Mouse (Mus musculus): ENCODE data around the gene Trim7.
"Not testable (repeated sequence)": the region's sequence is repeated elsewhere in the genome, so short reads cannot be mapped to it uniquely, and the experiment has no call there.

Gene Trim7

GRCm38 (mm10) chr11:48825979-48826751, at the start of gene Trim7, which contains the start of gene Gm12184:
Gene Trim7 (plus strand): TSS chr11:48826140.
Gene Gm12184 (minus strand): TSS chr11:48826655.
- DNase-seq (ENCODE audit: low spot score in 2 of 2): not testable (repeated sequence)

DNA sequence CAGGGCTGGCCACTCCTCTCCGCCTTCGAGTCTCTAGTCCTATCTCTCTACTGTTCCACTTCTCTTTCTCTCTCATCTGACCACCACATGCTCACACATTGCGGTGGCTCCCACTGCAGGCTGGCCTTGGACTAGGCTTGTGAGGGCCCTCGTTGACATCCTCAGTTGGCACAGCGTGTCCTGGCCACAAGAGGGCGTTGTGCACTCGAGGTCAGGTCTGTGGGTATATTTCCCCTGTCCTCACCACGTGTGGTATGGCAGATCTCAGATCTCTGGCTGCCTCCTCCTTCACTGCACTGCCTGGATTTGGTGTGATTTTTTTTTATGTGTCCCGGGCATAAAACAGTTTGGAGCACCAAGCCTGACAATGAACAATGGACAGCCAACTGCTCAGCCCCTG, 49.3 kb upstream of the Trim7 start:
- DNase-seq (ENCODE audit: low spot score in 2 of 2): no peak

- no peak for DNase-seq (ENCODE audit: low spot score in 2 of 2)
Observed at GRCm38 (mm10) chr11:48777303-48777702, 48.6 kb upstream of the Trim7 start.

DNA sequence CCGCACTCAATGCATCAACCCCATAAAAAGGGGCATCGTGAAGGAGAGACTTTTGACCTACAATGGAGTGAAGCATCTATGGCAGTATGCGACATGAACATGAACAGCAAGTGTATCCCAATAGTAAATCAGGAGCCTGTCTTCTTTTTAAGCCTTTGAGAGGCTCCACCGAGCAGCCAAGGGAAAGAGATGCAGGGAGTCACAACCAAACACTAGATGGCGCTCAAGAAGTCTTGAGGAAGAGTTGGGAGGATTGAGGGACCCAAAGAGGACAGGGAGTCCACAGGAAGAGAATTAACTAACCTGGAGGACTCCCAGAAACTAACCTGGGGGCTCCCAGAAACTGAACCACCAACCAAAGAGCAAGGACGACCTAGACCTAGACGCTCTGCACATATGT, 46.5 kb upstream of the Trim7 start:
- DNase-seq (ENCODE audit: low spot score in 2 of 2): no peak

DNA sequence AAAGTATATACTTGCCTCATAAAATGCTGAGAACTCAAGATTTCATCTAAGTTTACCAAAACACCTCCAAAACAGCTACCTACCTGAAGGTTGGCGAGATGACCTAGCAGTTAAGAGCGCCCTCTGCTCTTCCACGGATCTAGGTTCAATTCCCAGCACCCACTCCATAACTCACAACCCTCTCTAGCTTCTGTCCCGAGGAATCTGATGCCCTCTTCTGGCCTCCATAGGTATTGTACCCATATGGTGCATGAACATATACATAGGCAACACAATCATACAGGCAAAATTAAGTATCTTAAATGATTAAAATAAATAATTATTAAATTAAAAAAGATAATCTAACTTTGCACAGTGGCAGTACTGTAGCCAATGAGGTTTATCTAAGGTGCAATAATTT, 43.7 kb upstream of the Trim7 start:
- no peak for DNase-seq (ENCODE audit: low spot score in 2 of 2)

GRCm38 (mm10) chr11:48787455-48788211, 38.3 kb upstream of the Trim7 start:
- no peak for DNase-seq (ENCODE audit: low spot score in 2 of 2)

- peak; percentile 51 to 59 for DNase-seq (ENCODE audit: low spot score in 2 of 2)
Observed at GRCm38 (mm10) chr11:48788311-48789089, 37.4 kb upstream of the Trim7 start.

- DNase-seq (ENCODE audit: low spot score in 2 of 2): no peak
Observed at GRCm38 (mm10) chr11:48789215-48789614, 36.7 kb upstream of the Trim7 start.

- DNase-seq (ENCODE audit: low spot score in 2 of 2): peak; percentile 75 to 78
Observed at GRCm38 (mm10) chr11:48789973-48790823, 35.7 kb upstream of the Trim7 start.

DNA sequence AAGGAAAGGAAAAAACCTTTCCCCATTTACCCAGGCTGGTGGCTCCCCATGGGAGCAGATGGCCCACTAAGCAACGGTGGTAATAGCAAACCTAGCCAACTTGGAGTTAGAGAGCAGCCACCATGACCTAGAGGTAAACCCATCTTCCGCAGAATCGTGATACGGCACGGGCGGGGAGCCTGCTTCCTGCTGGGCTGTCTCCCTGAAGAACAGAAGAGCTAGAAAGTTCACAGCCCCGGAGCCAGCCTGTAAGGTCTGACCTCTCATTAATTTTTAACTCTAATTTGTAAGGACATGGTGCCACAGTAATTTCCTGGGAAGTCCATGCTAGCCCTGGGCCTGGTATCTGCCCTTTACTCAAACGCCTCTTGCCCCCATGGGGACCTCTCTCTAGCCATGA, 35.0 kb upstream of the Trim7 start:
- no peak for DNase-seq (ENCODE audit: low spot score in 2 of 2)

DNA sequence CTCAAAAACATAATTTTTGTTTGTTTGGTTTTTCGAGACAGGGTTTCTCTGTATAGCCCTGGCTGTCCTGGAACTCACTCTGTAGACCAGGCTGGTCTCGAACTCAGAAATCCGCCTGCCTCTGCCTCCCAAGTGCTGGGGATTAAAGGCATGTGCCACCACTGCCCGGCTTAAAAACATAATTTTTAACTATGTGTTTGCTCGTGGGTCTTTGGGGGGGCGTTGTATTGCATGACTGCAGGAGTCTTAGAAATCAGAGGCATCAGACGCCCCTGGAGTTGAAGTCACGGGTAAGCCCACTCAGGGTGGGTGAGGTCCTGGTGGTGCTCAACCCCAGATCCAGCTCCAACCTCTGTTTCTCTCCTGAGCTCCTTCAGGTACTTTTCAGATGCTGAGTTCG, 34.0 kb upstream of the Trim7 start:
- not testable (repeated sequence) for DNase-seq (ENCODE audit: low spot score in 2 of 2)

- no peak for DNase-seq (ENCODE audit: low spot score in 2 of 2)
Observed at GRCm38 (mm10) chr11:48793184-48793583, 32.8 kb upstream of the Trim7 start.

DNA sequence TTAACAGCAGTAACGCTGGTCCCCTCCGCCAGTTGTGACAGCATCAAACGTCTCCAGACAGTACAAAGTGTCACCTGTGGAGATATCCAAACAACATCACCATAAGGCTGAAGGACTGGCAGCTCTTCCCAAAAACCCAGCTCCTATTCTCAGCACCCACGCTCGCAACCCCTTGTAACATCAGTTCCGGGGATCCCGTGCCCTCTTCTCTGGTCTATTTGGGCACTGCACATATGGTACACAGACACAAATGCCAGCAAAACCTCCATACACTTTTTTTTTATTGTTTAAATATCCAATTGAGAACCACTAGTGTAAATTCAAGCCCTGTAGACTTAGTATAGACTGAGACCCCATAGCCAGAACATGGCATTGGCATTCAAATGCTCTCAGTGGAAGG, 30.7 kb upstream of the Trim7 start:
- DNase-seq (ENCODE audit: low spot score in 2 of 2): no peak

- no peak for DNase-seq (ENCODE audit: low spot score in 2 of 2)
Observed at GRCm38 (mm10) chr11:48796290-48796689, 29.6 kb upstream of the Trim7 start.

DNA sequence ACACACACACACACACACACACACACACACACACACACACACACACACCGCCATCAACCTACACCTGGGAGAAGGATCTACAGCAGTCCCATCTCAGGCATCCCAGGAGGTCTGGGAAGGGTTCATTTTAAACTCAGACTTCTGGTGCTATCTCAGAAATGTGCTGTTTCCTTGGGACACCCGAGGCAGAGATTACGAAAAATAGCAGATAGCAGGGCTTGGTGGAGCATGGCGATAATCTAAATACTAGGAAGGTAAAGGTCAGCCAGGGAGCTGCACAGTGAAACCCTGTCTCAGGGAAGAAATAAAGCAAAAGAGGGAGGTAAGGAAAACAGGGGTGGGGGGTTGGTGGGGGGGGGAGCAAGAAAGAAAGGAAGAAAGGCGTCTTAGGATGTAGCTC, 28.7 kb upstream of the Trim7 start:
- DNase-seq (ENCODE audit: low spot score in 2 of 2): no peak

GRCm38 (mm10) chr11:48798308-48798707, 27.6 kb upstream of the Trim7 start:
- DNase-seq (ENCODE audit: low spot score in 2 of 2): no peak

- no peak for DNase-seq (ENCODE audit: low spot score in 2 of 2)
Observed at GRCm38 (mm10) chr11:48798984-48799920, 26.7 kb upstream of the Trim7 start.

GRCm38 (mm10) chr11:48799921-48800701, 25.8 kb upstream of the Trim7 start, which contains the start of gene Rack1:
Gene Rack1 (plus strand): TSS chr11:48800332.
- peak; percentile 86 to 91 for DNase-seq (ENCODE audit: low spot score in 2 of 2)

All from right cerebral cortex, postnatal 36 days (tissue).